Mouse (Mus musculus) small intestine, adult 2 months (tissue): ENCODE measurements around the gene Mgrn1.

Experiments
- CTCF ChIP-seq: fragments of 200-500 bp; IDR thresholded peaks from 2 replicates; pipeline ENCODE4 v1.5.1; 2012; ENCODE audit warnings: low read depth, mild to moderate bottlenecking, control low read depth, inconsistent platforms, low read length, moderate library complexity, mixed read lengths; ENCODE audit not compliant: insufficient replicate concordance, insufficient read length; ENCODE audit errors: extremely low read depth
- POLR2A ChIP-seq: fragments of 200-500 bp; IDR thresholded peaks from 2 replicates; pipeline ENCODE4 v1.6.1; 2012; ENCODE audit warnings: low read depth, mild to moderate bottlenecking, control low read depth, inconsistent platforms, low read length, moderate library complexity

- no peak for TF ChIP-seq CTCF
- no peak for TF ChIP-seq POLR2A
Observed at GRCm38 (mm10) chr16:4892171-4892570, 6.1 kb downstream of the Mgrn1 start.
